In genomic region chr3:57267559-57268173, GRCm38 (mm10) we compare ENCODE assay signal across 9 mouse cellular contexts. TPM values are rescaled to one million over a fixed set of nuclear protein-coding genes. Genes with fewer than 3 reads are reported as not detected.
DNase-seq lines count a peak whose midpoint lies in the region; ATAC-seq and TF ChIP-seq lines count a peak whose summit lies in the region.
"Had no signal": no experiment of that assay in that cellular context is flagged by ENCODE, and none has a peak within 500 bp of the region (broad histone marks: within the 10 kb centered on the region; RNA-seq: fewer than 3 reads in every experiment).

No protein-coding gene starts in this region.

- TF ChIP-seq EP300 in liver, embryonic 14.5 days (IDR thresholded peaks at IDR 0.05; ENCODE audit: low read depth) = no peak

- H3K27me3 ChIP-seq in liver, embryonic 14.5 days (ENCODE audit: control insufficient read depth, insufficient read depth, low read length) = no peaks in the 10 kb centered on the region

- no peaks in the 10 kb centered on the region for H3K9me3 ChIP-seq in liver, embryonic 14.5 days (ENCODE audit: control insufficient read depth, low read length)

- no peak for ATAC-seq in liver, embryonic 14.5 days (ENCODE audit: insufficient read depth)
- ATAC-seq in erythroid progenitor cell, adult 5-6 weeks (replicated peaks; ENCODE audit: low FRiP score, poor library complexity, severe bottlenecking) = no peak

- H3K4me3 ChIP-seq in left cerebral cortex, adult 2 months = no peak overlapping the region
- no peak overlapping the region for H3K4me3 ChIP-seq in liver, embryonic 14.5 days (ENCODE audit: insufficient read depth in 1 of 2, low read depth in 2 of 2, low read length in 2 of 2)
- H3K4me3 ChIP-seq: myocyte had no signal

- H3K9ac ChIP-seq in liver, embryonic 14.5 days (replicated peaks) = no peak overlapping the region

- no peaks in the 10 kb centered on the region for H3K4me1 ChIP-seq in liver, embryonic 14.5 days (replicated peaks; ENCODE audit: control insufficient read depth in 2 of 2, insufficient read depth in 2 of 2, low read length in 1 of 2)

- intact Hi-C loops in left cerebral cortex, adult 2 months (cut with DNase I) = loop anchor here (1.0 to 5.0 kb wide), 2 partner anchors 181 to 360 kb away; no protein-coding TSS in a partner anchor

- no peak overlapping the region for H3K4me2 ChIP-seq in liver, embryonic 14.5 days (ENCODE audit: low read depth)

- peak; percentile 88 for TF ChIP-seq CTCF in left cerebral cortex, adult 2 months (IDR thresholded peaks at IDR 0.05)
- TF ChIP-seq CTCF in liver, embryonic 14.5 days (IDR thresholded peaks at IDR 0.05; ENCODE audit: low read depth) = peak; percentile 79

- no peak overlapping the region for H3K27ac ChIP-seq in left cerebral cortex, adult 2 months
- no peak overlapping the region for H3K27ac ChIP-seq in liver, embryonic 14.5 days

- H3K36me3 ChIP-seq in liver, embryonic 14.5 days (replicated peaks; ENCODE audit: control insufficient read depth, insufficient read depth, low read depth) = no peaks in the 10 kb centered on the region

- WGBS in liver, embryonic 14.5 days (ENCODE audit: insufficient replicate concordance) = 23% methylated on average over 6 of the region's 6 CpGs

- peak; percentile 36 to 54 for DNase-seq in left cerebral cortex, adult 2 months (ENCODE audit: extremely low spot score in 1 of 2, low spot score in 2 of 2)
- no peak for DNase-seq in left cerebral cortex, adult 11 months (ENCODE audit: low spot score)
- DNase-seq in c-Kit-positive CD71-positive TER-119-positive erythroid progenitor cells, embryonic 14.5 days (ENCODE audit: low spot score) = peak; percentile 5
- DNase-seq in forelimb bud, embryonic 11.5 days (ENCODE audit: low read depth, low spot score) = peak; percentile 49
- peak; percentile 12 to 48 for DNase-seq in kidney, adult 8-10 months
- DNase-seq in liver, embryonic 14.5 days (ENCODE audit: low read depth in 3 of 3, low spot score in 3 of 3) = no peak
- DNase-seq in retina, adult 2 months (ENCODE audit: low read depth, low spot score) = peak; percentile 22

RNA-seq across cellular contexts. Expression of gene Tm4sf1, which starts 34.1 kb away (rescaled TPM):
- total RNA-seq in left cerebral cortex, adult 2 months (2021) = 10 to 100 TPM; 13.7 to 17.6 TPM
- polyA plus RNA-seq in liver, embryonic 14.5 days (2012; rRNA removed) = 3.0 and 7.5 TPM in 2 replicates
- 10.7 and 12.8 TPM in 2 replicates for polyA plus RNA-seq in liver, embryonic 14.5 days (2014; fragmentation: Nextera tagmentation; extraction: Ambion mirVana)
- total RNA-seq in erythroid progenitor cell, adult 5-6 weeks (2015; ENCODE audit: low replicate concordance) = not detected in 2 replicates
- not detected in 2 replicates for total RNA-seq in erythroid progenitor cell, adult 5-6 weeks (2017; ENCODE audit: low replicate concordance)

Comparison
In these comparisons a context has a peak if more than half of its experiments do, and no peak if none do; other contexts are left out.
1. DNase-seq: peak in left cerebral cortex, adult 2 months (2 of 2), c-Kit-positive CD71-positive TER-119-positive erythroid progenitor cells, embryonic 14.5 days (single experiment), forelimb bud, embryonic 11.5 days (single experiment), kidney, adult 8-10 months (2 of 2) and retina, adult 2 months (single experiment); none in left cerebral cortex, adult 11 months (single experiment) and liver, embryonic 14.5 days (0 of 3).
2. RNA of gene Tm4sf1, which starts 34.1 kb away (total RNA-seq): 13.7 to 17.6 TPM in left cerebral cortex, adult 2 months; not detected in erythroid progenitor cell, adult 5-6 weeks; every median in the first group is over 10 times any median in the second.